Mouse (Mus musculus) thymus, adult 2 months (tissue): Measurements from ENCODE around the gene Nudt5. TPM values are rescaled to one million over a fixed set of nuclear protein-coding genes. Genes with fewer than 3 reads are reported as not detected.

Experiments
- DNase-seq: peaks from one replicate; pipeline ENCODE4 v3.0.0; 2021
- H3K27ac ChIP-seq: fragments of 200-500 bp; 2 replicates; pipeline ENCODE4 v1.5.1; 2012; ENCODE audit warnings: low read length, control low read depth; ENCODE audit not compliant: control insufficient read depth, insufficient read depth
- H3K27me3 ChIP-seq: fragments of 200-500 bp; 2 replicates; pipeline ENCODE4 v1.6.1; 2012; ENCODE audit warnings: mild to moderate bottlenecking, low read length, moderate library complexity, mixed read lengths; ENCODE audit not compliant: control insufficient read depth, insufficient read depth
- H3K36me3 ChIP-seq: fragments of 200-500 bp; 2 replicates; pipeline ENCODE4 v1.6.1; 2012; ENCODE audit warnings: mild to moderate bottlenecking, low read length, moderate library complexity; ENCODE audit not compliant: control insufficient read depth, insufficient read depth
- H3K4me1 ChIP-seq: fragments of 200-500 bp; replicated peaks from 2 replicates; pipeline ENCODE4 v1.6.1; 2012; ENCODE audit warnings: low read length; ENCODE audit not compliant: control insufficient read depth, insufficient read depth
- H3K4me3 ChIP-seq: fragments of 200-500 bp; 2 replicates; pipeline ENCODE4 v1.5.1; 2012; ENCODE audit warnings: mild to moderate bottlenecking, low read length, control low read depth, moderate library complexity; ENCODE audit not compliant: control insufficient read depth, insufficient read depth
- CTCF ChIP-seq: fragments of 200-500 bp; IDR thresholded peaks from 2 replicates; pipeline ENCODE4 v1.5.1; 2012; ENCODE audit warnings: mild to moderate bottlenecking, control low read depth, low read length, moderate library complexity, borderline replicate concordance; ENCODE audit not compliant: control insufficient read depth, poor library complexity, insufficient read depth; ENCODE audit errors: extremely low read depth
- POLR2A ChIP-seq: fragments of 200-500 bp; IDR thresholded peaks from 2 replicates; pipeline ENCODE4 v1.6.1; 2012; ENCODE audit warnings: mild to moderate bottlenecking, low read length, control low read depth, moderate library complexity; ENCODE audit not compliant: control insufficient read depth, poor library complexity, insufficient read depth; ENCODE audit errors: extremely low read depth
- WGBS: fragments of 180-500 bp; shearing (Covaris S2); methylation state at CpG from one replicate; pipeline ENCODE4 v1.1.7; 2018; 5-methylcytosine and 5-hydroxymethylcytosine counted together
- polyA plus RNA-seq: library from polyadenylated mRNA; depleted of rRNA; stranded (reverse); fragments of >200 nt; gene quantifications from 2 replicates; pipeline ENCODE4 v1.2.3, GENCODE M21; 2012

Gene Nudt5
- polyA plus RNA-seq, 1 experiment = 14.8 TPM

- TF ChIP-seq POLR2A = no peak
- Histone ChIP-seq H3K27me3 (no peaks in the 10 kb centered on the region), H3K27ac (no peak overlapping the region), H3K4me1 (no peaks in the 10 kb centered on the region), H3K36me3 (peaks cover 7% of the 10 kb centered on the region), H3K4me3 (no peak overlapping the region)
- 93% methylated on average over 5 of the region's 5 CpGs for WGBS
- no peak for DNase-seq
Observed at GRCm38 (mm10) chr2:5851866-5852265, 7.0 kb downstream of the Nudt5 start.

DNA sequence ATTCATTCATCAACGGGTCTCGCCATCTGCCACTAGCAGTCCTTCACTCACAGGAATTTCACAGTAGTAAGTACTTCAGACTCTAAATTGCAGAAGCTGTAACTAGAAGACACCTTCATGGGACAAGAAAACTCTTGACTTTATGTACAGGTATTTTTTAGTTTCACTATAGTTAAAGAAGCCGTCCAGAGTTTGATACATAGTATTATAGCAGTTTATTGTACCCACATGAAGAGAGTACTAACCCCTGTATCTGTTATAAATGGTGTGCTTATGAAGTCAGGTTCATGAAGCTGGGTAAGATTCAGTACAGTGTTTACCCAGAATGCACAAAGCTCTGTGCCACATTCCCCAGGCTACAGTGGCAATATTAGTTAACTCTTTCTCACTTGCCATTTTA lies 18.0 kb downstream of the Nudt5 start, which contains the start of gene Gm13199:
TSS of gene Gm13199 (minus strand) at position 101 of the 400 bp plus-strand sequence.
- 97% methylated on average over 3 of the region's 3 CpGs for WGBS
- H3K4me1 ChIP-seq = no peaks in the 10 kb centered on the region
- H3K36me3 ChIP-seq = peaks cover 19% of the 10 kb centered on the region

DNA sequence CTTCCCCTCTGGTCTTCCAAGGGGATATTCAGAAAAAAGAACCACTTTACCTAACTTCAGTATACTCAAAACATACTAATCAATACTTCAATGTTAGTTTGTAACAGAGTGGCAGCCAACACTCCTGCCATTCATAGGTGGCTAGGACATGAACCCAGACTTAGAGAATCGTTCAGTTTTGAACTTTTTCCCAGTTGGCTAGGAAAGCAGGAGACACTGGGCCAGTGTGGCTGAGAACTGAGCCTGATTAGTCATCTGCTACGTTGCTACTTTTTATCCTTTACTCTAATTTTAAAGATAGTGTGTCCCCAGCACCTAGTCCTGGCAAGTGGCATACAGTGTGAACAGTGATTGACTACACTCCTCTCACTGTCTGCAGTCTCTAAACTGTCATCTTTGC lies 22.9 kb downstream of the Nudt5 start:
- no peak overlapping the region for H3K27ac ChIP-seq
- H3K4me1 ChIP-seq = no peaks in the 10 kb centered on the region
- peaks cover 16% of the 10 kb centered on the region for H3K36me3 ChIP-seq
- TF ChIP-seq CTCF = no peak
- TF ChIP-seq POLR2A = no peak
- no peak for DNase-seq
- no peaks in the 10 kb centered on the region for H3K27me3 ChIP-seq
- H3K4me3 ChIP-seq = no peak overlapping the region
- WGBS = 95% methylated on average over 2 of the region's 2 CpGs

More for the DNA sequence above, 18.0 kb downstream of the Nudt5 start, which contains the start of gene Gm13199:
- TF ChIP-seq POLR2A = no peak
- no peak for TF ChIP-seq CTCF
- Histone ChIP-seq H3K4me3 (no peak within 1 kb of the TSS), H3K27me3 (no peaks in the 10 kb centered on the region), H3K27ac (no peak within 1 kb of the TSS)
- DNase-seq = no peak

GRCm38 (mm10) chr2:5869746-5870145 lies 24.9 kb downstream of the Nudt5 start:
- TF ChIP-seq CTCF (no peak), POLR2A (no peak)
- Histone ChIP-seq H3K27ac (no peak overlapping the region), H3K27me3 (no peaks in the 10 kb centered on the region), H3K36me3 (peaks cover 20% of the 10 kb centered on the region), H3K4me1 (no peaks in the 10 kb centered on the region), H3K4me3 (no peak overlapping the region)
- WGBS = 97% methylated on average over 5 of the region's 5 CpGs
- DNase-seq = no peak

DNA sequence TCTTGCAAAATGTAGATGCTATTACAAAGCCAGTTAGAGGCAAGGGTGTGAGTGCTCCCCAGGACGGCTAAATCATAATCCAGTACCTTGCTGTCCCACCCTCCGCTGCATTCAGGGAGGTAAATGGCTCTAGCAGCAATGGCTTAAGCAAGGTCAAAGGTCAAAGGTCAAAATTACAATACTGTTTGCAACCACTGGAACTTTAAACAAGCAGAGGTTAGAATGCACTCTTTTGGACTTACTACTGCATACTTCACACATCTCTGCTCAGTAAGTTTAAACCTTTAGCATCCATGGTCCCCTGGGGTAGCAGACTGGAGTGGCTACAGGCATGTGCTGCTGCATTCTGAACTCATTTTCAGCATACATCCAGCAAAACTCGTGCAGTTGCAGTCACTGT lies 32.6 kb downstream of the Nudt5 start:
- no peaks in the 10 kb centered on the region for H3K4me1 ChIP-seq
- H3K27me3 ChIP-seq = no peaks in the 10 kb centered on the region
- no peak overlapping the region for H3K27ac ChIP-seq
- no peak for DNase-seq
- H3K4me3 ChIP-seq = no peak overlapping the region
- TF ChIP-seq POLR2A (no peak), CTCF (no peak)
- H3K36me3 ChIP-seq = peaks cover 15% of the 10 kb centered on the region
- WGBS = 89% methylated on average over 3 of the region's 3 CpGs

DNA sequence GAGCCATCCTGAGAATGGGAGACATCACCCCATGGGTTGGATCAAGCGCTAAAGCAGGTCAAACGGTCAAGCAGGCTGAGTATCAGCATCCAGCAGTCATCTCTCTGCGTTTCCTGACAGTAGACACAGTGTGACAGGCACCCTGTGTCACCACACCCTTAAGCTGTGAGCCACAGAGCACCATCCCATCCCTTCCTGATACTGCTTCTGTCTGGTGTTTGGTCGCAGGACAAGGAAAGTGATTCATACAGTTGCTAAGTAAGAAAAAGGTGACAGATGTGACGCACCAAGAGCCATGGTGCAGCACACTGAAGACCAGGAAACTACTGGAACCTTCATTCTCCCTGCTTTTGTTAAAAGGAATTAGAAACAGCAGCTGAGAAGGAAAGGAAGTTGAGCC lies 44.0 kb downstream of the Nudt5 start:
- H3K4me3 ChIP-seq = no peak overlapping the region
- no peak overlapping the region for H3K27ac ChIP-seq
- DNase-seq = no peak
- no peaks in the 10 kb centered on the region for H3K27me3 ChIP-seq
- peaks cover 21% of the 10 kb centered on the region for H3K36me3 ChIP-seq
- no peak for TF ChIP-seq CTCF
- TF ChIP-seq POLR2A = no peak
- WGBS = 96% methylated on average over 5 of the region's 5 CpGs
- H3K4me1 ChIP-seq = no peaks in the 10 kb centered on the region

DNA sequence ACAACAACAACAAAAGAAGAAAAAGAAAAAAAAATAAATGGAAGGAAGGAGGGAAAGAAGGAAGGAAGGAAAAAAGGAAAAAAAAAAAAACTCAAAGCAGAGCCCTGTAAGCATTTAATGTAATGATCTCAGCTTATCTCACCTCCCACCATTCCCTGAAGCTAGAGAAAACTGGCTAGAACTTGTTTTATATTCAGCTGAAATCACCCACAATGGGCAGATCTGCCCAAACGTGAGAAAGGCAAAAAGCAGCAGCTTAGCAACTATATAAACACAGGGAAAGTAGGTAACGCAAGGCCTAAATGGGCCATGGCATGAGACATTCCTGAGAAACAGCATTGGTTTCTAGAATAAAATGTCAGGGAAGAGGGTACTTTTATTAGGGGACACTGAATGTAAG lies 44.6 kb downstream of the Nudt5 start:
- no peak for DNase-seq
- TF ChIP-seq CTCF (no peak), POLR2A (no peak)
- 84% methylated on average over 2 of the region's 2 CpGs for WGBS
- Histone ChIP-seq H3K27ac (no peak overlapping the region), H3K4me3 (no peak overlapping the region), H3K4me1 (0 out of 2 replicates have a peak, but pooled peaks cover 2% of the 10 kb centered on the region), H3K27me3 (no peaks in the 10 kb centered on the region), H3K36me3 (peaks cover 21% of the 10 kb centered on the region)
